In the genomic region with DNA sequence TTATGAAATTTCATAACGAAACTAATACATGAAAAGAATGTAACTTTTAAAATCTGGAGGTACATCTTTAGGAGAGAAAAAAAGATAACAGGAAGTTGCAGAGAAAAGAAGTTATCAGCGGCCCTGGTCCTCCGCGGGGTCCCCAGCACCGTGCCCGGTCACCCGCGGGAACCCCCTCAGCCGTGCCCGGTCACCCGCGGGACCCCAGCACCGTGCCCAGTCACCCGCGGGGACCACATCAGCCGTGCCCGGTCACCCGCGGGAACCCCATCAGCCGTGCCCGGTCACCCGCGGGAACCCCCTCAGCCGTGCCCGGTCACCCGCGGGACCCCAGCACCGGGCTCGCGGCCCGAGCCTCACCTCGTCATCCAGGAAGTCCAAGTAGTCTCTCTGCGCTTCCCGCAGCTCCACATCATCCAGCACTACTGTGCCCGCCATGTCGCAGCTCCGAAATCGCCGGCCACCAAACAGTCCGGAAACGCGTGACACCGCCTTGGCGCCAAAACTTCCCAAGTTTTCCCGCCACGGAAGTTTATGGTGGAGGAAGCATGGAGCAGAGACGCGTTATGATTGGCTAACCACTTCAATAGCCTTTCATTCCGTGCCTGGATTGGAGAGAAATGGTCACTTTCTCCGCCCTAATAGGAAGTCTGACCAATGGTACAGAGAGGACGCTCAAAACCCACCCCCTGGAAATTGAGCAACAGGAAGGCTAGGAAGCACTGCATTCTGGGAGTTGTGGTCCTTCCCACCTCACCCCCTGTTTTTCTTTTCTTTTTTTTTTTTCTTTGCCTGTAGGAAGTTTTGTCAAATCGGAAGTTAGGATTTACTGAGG, we compare ENCODE assay signal across 8 mouse cellular contexts. TPM values are rescaled to one million over a fixed set of nuclear protein-coding genes. Genes with fewer than 3 reads are reported as not detected.
A peak's percentile ranks its signal among the peaks of the same experiment; 100 is the strongest.
DNase-seq lines count a peak whose midpoint lies in the region; ATAC-seq and TF ChIP-seq lines count a peak whose summit lies in the region.

A gene (minus strand): TSS at position 542 of the 835 bp plus-strand sequence.

- TF ChIP-seq POLR2A in CH12.LX (IDR thresholded peaks at IDR 0.05; ENCODE audit: low read depth, low read length), result peak; percentile 68; the same call in 1 of the 2 replicates

- TF ChIP-seq CTCF in CH12.LX (conservative IDR thresholded peaks at IDR 0.05 in 1 of 2, IDR thresholded peaks at IDR 0.05 in 1 of 2; ENCODE audit: low read depth in 2 of 2, low read length in 2 of 2), result no peak

- peaks cover 2 to 27% of the 10 kb centered on the region in 2 experiments; a peak in 3 of 4 replicates for H3K4me1 ChIP-seq in CH12.LX (ENCODE audit: control insufficient read depth in 1 of 2, insufficient read depth in 2 of 2)
- no peaks in the 10 kb centered on the region; the same call in 1 of the 2 replicates for H3K4me1 ChIP-seq in forebrain, embryonic 11.5 days (replicated peaks; ENCODE audit: control insufficient read depth, insufficient read depth, low read length)
- peaks cover 4% of the 10 kb centered on the region; the same call in 1 of the 2 replicates for H3K4me1 ChIP-seq in heart, embryonic 16.5 days (ENCODE audit: control insufficient read depth, insufficient read depth, low read length)
- peaks cover 27% of the 10 kb centered on the region for H3K4me1 ChIP-seq in liver, embryonic 15.5 days (replicated peaks)
- H3K4me1 ChIP-seq in neural tube, embryonic 12.5 days, result peaks cover 10% of the 10 kb centered on the region; the same call in 1 of the 2 replicates

- peak; percentile 98 for ATAC-seq in forebrain, embryonic 11.5 days (replicated peaks; ENCODE audit: low FRiP score)
- peak; percentile 100 for ATAC-seq in heart, embryonic 16.5 days (replicated peaks; ENCODE audit: extremely low read depth, insufficient read depth, low FRiP score)
- peak; percentile 98 for ATAC-seq in liver, embryonic 15.5 days (ENCODE audit: insufficient read depth)
- peak; percentile 100 for ATAC-seq in neural tube, embryonic 12.5 days (ENCODE audit: low FRiP score, low read depth)

- H3K9ac ChIP-seq in CH12.LX (ENCODE audit: insufficient read depth, low read depth), result peak within 1 kb of the TSS; percentile 56
- peak within 1 kb of the TSS; percentile 77 for H3K9ac ChIP-seq in forebrain, embryonic 11.5 days (ENCODE audit: low read length)
- H3K9ac ChIP-seq in heart, embryonic 16.5 days (ENCODE audit: low read length), result peak within 1 kb of the TSS; percentile 82
- H3K9ac ChIP-seq in liver, embryonic 15.5 days, result peak within 1 kb of the TSS; percentile 81
- H3K9ac ChIP-seq in neural tube, embryonic 12.5 days, result peak within 1 kb of the TSS; percentile 57

- no peak for TF ChIP-seq RAD21 in CH12.LX (IDR thresholded peaks at IDR 0.05; ENCODE audit: low read depth, low read length)

- peak within 1 kb of the TSS; percentile 67 to 85 (median 77) for H3K4me3 ChIP-seq in CH12.LX (replicated peaks in 1 of 3; ENCODE audit: low read depth in 2 of 3, low read length in 2 of 3, poor library complexity in 1 of 3)
- peak within 1 kb of the TSS; percentile 75 for H3K4me3 ChIP-seq in forebrain, embryonic 11.5 days (ENCODE audit: low read depth, low read length)
- peak within 1 kb of the TSS; percentile 84 for H3K4me3 ChIP-seq in heart, embryonic 16.5 days (ENCODE audit: low read length)
- peak within 1 kb of the TSS; percentile 88 for H3K4me3 ChIP-seq in liver, embryonic 15.5 days (replicated peaks)
- H3K4me3 ChIP-seq in neural tube, embryonic 12.5 days, result peak within 1 kb of the TSS; percentile 68

- no peak within 1 kb of the TSS; the same call in 1 of the 2 replicates for H3K27ac ChIP-seq in CH12.LX (ENCODE audit: insufficient read depth, low read depth)
- H3K27ac ChIP-seq in forebrain, embryonic 11.5 days (ENCODE audit: low read depth, low read length), result 0 out of 2 replicates have a peak within 1 kb of the TSS, but pooled peaks have one; percentile 18
- peak within 1 kb of the TSS; percentile 25; the same call in 1 of the 2 replicates for H3K27ac ChIP-seq in heart, embryonic 16.5 days (ENCODE audit: low read length)
- H3K27ac ChIP-seq in liver, embryonic 15.5 days (replicated peaks), result peak within 1 kb of the TSS; percentile 77
- H3K27ac ChIP-seq in neural tube, embryonic 12.5 days, result no peak within 1 kb of the TSS

- peaks cover 26 to 38% of the 10 kb centered on the region in 2 experiments for H3K36me3 ChIP-seq in CH12.LX (replicated peaks in 1 of 2; ENCODE audit: control insufficient read depth in 1 of 2, insufficient read depth in 1 of 2, low read length in 1 of 2)
- H3K36me3 ChIP-seq in forebrain, embryonic 11.5 days (ENCODE audit: control insufficient read depth, insufficient read depth, low read length), result peaks cover 5% of the 10 kb centered on the region; the same call in 1 of the 2 replicates
- H3K36me3 ChIP-seq in heart, embryonic 16.5 days (ENCODE audit: control insufficient read depth, insufficient read depth), result peaks cover 15% of the 10 kb centered on the region
- peaks cover 37% of the 10 kb centered on the region for H3K36me3 ChIP-seq in liver, embryonic 15.5 days (replicated peaks)
- peaks cover 23% of the 10 kb centered on the region for H3K36me3 ChIP-seq in neural tube, embryonic 12.5 days

- H3K4me2 ChIP-seq in CH12.LX (ENCODE audit: insufficient read depth, low read depth, poor library complexity, severe bottlenecking), result peak within 1 kb of the TSS; percentile 71
- H3K4me2 ChIP-seq in forebrain, embryonic 11.5 days (ENCODE audit: low read depth, low read length, severe bottlenecking), result peak within 1 kb of the TSS; percentile 46
- peak within 1 kb of the TSS; percentile 84 for H3K4me2 ChIP-seq in heart, embryonic 16.5 days (ENCODE audit: low read depth, low read length)
- H3K4me2 ChIP-seq in liver, embryonic 15.5 days, result peak within 1 kb of the TSS; percentile 77
- peak within 1 kb of the TSS; percentile 82 for H3K4me2 ChIP-seq in neural tube, embryonic 12.5 days (replicated peaks)

- in situ Hi-C loops in CH12.LX (cut with MboI; ENCODE audit: low pct_ligation_motif_present, low pct_unique_long_range_greater_than_20kb, low sequenced_read_pairs), result no loop called here

- no peaks in the 10 kb centered on the region for H3K9me3 ChIP-seq in CH12.LX (replicated peaks; ENCODE audit: low read length)
- H3K9me3 ChIP-seq in forebrain, embryonic 11.5 days (ENCODE audit: control insufficient read depth, low read length), result no peaks in the 10 kb centered on the region
- no peaks in the 10 kb centered on the region for H3K9me3 ChIP-seq in heart, embryonic 16.5 days (replicated peaks; ENCODE audit: control insufficient read depth, low read length)
- no peaks in the 10 kb centered on the region for H3K9me3 ChIP-seq in liver, embryonic 15.5 days (replicated peaks)
- no peaks in the 10 kb centered on the region for H3K9me3 ChIP-seq in neural tube, embryonic 12.5 days

- H3K27me3 ChIP-seq in CH12.LX (replicated peaks), result no peaks in the 10 kb centered on the region
- H3K27me3 ChIP-seq in forebrain, embryonic 11.5 days (ENCODE audit: control insufficient read depth, insufficient read depth, low read length), result no peaks in the 10 kb centered on the region
- no peaks in the 10 kb centered on the region for H3K27me3 ChIP-seq in heart, embryonic 16.5 days (ENCODE audit: control insufficient read depth, insufficient read depth, low read length)
- no peaks in the 10 kb centered on the region for H3K27me3 ChIP-seq in liver, embryonic 15.5 days
- no peaks in the 10 kb centered on the region for H3K27me3 ChIP-seq in neural tube, embryonic 12.5 days (replicated peaks)

- H3K79me2 ChIP-seq in CH12.LX (replicated peaks; ENCODE audit: control insufficient read depth, extremely low read depth, insufficient read depth, poor library complexity, severe bottlenecking), result peaks cover 41% of the 10 kb centered on the region

- no peak for TF ChIP-seq EP300 in CH12.LX (IDR thresholded peaks at IDR 0.05; ENCODE audit: low read length)

- dilution Hi-C loops in CH12.LX (cut with MboI; ENCODE audit: extremely low pct_ligation_motif_present, extremely low pct_unique_long_range_greater_than_20kb, low sequenced_read_pairs), result no loop called here

- WGBS in forebrain, embryonic 11.5 days, result under 1% methylated on average over 46 of the region's 52 CpGs
- under 1% methylated on average over 52 of the region's 52 CpGs for WGBS in heart, embryonic 16.5 days
- WGBS in liver, embryonic 15.5 days (ENCODE audit: insufficient replicate concordance), result under 1% methylated on average over 52 of the region's 52 CpGs
- WGBS in neural tube, embryonic 12.5 days, result under 1% methylated on average over 52 of the region's 52 CpGs

- DNase-seq in CH12.LX (ENCODE audit: extremely low read depth), result peak; percentile 99
- DNase-seq in c-Kit-positive CD71-positive TER-119-negative erythroid progenitor cells, embryonic 14.5 days (ENCODE audit: low read depth), result peak; percentile 96
- DNase-seq in forebrain, embryonic 11.5 days (ENCODE audit: low spot score), result peak; percentile 94
- peak; percentile 91 to 98 for DNase-seq in kidney, postnatal 36 days
- peak; percentile 97 for DNase-seq in telencephalon, adult 2 months (ENCODE audit: low read depth, low spot score)

TF ChIP-seq in CH12.LX, 34 proteins besides CTCF, POLR2A, EP300 and RAD21 (continues in another document):
- TF ChIP-seq JUN (IDR thresholded peaks at IDR 0.05; ENCODE audit: insufficient read depth, low read depth, low read length) (no peak), MEF2A (IDR thresholded peaks at IDR 0.05; ENCODE audit: borderline replicate concordance, low read depth, low read length) (0 out of 2 replicates have a peak, but pooled peaks have one; percentile 45), USF1 (IDR thresholded peaks at IDR 0.05; ENCODE audit: low read depth, low read length) (peak; percentile 52), MYC (IDR thresholded peaks at IDR 0.05; ENCODE audit: low read depth, low read length) (peak; percentile 97), UBTF (IDR thresholded peaks at IDR 0.05; ENCODE audit: low read depth, low read length) (0 out of 2 replicates have a peak, but pooled peaks have one; percentile 69), IRF4 (IDR thresholded peaks at IDR 0.05; ENCODE audit: low read depth, low read length) (0 out of 2 replicates have a peak, but pooled peaks have one; percentile 22), ELF1 (IDR thresholded peaks at IDR 0.05; ENCODE audit: low read depth, low read length) (peak; percentile 92), ZMIZ1 (IDR thresholded peaks at IDR 0.05; ENCODE audit: low read depth, low read length) (peak; percentile 64), CHD2 (IDR thresholded peaks at IDR 0.05; ENCODE audit: low read length) (peak; percentile 94), SMC3 (IDR thresholded peaks at IDR 0.05; ENCODE audit: low read depth, low read length) (no peak), NELFE (IDR thresholded peaks at IDR 0.05; ENCODE audit: low read depth, low read length) (peak; percentile 73)

RNA-seq across cellular contexts. Expression of the gene that starts here (rescaled TPM):
- total RNA-seq in CH12.LX (2012; rRNA removed), result 186 and 235 TPM in 2 replicates
- total RNA-seq in CH12.LX (2014; rRNA removed), result 330 and 335 TPM in 2 replicates
- 317 and 372 TPM in 2 replicates for polyA plus RNA-seq in CH12.LX (2012; ENCODE audit: insufficient read length, low read depth)
- polyA plus RNA-seq in forebrain, embryonic 11.5 days (2014; fragmentation: Nextera tagmentation; extraction: Ambion mirVana), result 234 and 261 TPM in 2 replicates
- 84.3 and 91.8 TPM in 2 replicates for polyA plus RNA-seq in heart, embryonic 16.5 days (2015; fragmentation: Nextera tagmentation; extraction: Ambion mirVana)
- 135 and 141 TPM in 2 replicates for polyA plus RNA-seq in liver, embryonic 15.5 days (2015; fragmentation: Nextera tagmentation; extraction: Ambion mirVana)
- 76.9 and 90.9 TPM in 2 replicates for polyA plus RNA-seq in neural tube, embryonic 12.5 days (2016; fragmentation: Nextera tagmentation; extraction: Ambion mirVana)

Comparison
In these comparisons a context has a peak if more than half of its experiments do, and no peak if none do; other contexts are left out.
1. H3K27ac ChIP-seq: peak in forebrain, embryonic 11.5 days (single experiment), heart, embryonic 16.5 days (single experiment) and liver, embryonic 15.5 days (single experiment); none in CH12.LX (single experiment) and neural tube, embryonic 12.5 days (single experiment).
2. Peak in every context shown above with its lines, with median percentiles within 50 percentile points of each other: DNase-seq, H3K4me2 ChIP-seq, H3K4me3 ChIP-seq, H3K9ac ChIP-seq and ATAC-seq.